Mouse (Mus musculus): ENCODE results near the gene Ephx3. TPM values are rescaled to one million over a fixed set of nuclear protein-coding genes. Genes with fewer than 3 reads are reported as not detected.

The Ephx3 gene
- polyA plus RNA-seq, 1 experiment from 2014 or later, result not detected

- WGBS, result 89% methylated on average over 8 of the region's 8 CpGs
- no peak overlapping the region for H3K9ac ChIP-seq
- H3K4me2 ChIP-seq, result no peak overlapping the region
- peaks cover 84% of the 10 kb centered on the region for H3K36me3 ChIP-seq
- H3K27ac ChIP-seq (replicated peaks), result no peak overlapping the region
- H3K27me3 ChIP-seq (replicated peaks), result no peaks in the 10 kb centered on the region
- peaks cover 4% of the 10 kb centered on the region for H3K4me1 ChIP-seq
- no peak overlapping the region for H3K4me3 ChIP-seq
- no peak for ATAC-seq (ENCODE audit: extremely low read depth, insufficient number of reproducible peaks, low FRiP score, low TSS enrichment)
- H3K9me3 ChIP-seq, result no peaks in the 10 kb centered on the region
These were observed 42.6 kb downstream of the Ephx3 start for GRCm38 (mm10) chr17:32146718-32147117.

GRCm38 (mm10) chr17:32142907-32143854 lies 46.2 kb downstream of the Ephx3 start:
- Histone ChIP-seq H3K9ac (peak overlapping the region; percentile 75), H3K36me3 (peaks cover 86% of the 10 kb centered on the region)
- no peak for ATAC-seq (ENCODE audit: extremely low read depth, insufficient number of reproducible peaks, low FRiP score, low TSS enrichment)

GRCm38 (mm10) chr17:32142234-32142633 lies 47.1 kb downstream of the Ephx3 start:
- no peaks in the 10 kb centered on the region for H3K9me3 ChIP-seq
- H3K4me2 ChIP-seq, result no peak overlapping the region
- no peak for ATAC-seq (ENCODE audit: extremely low read depth, insufficient number of reproducible peaks, low FRiP score, low TSS enrichment)
- peaks cover 4% of the 10 kb centered on the region for H3K4me1 ChIP-seq
- H3K36me3 ChIP-seq, result peaks cover 86% of the 10 kb centered on the region
- no peak overlapping the region for H3K4me3 ChIP-seq
- H3K27ac ChIP-seq (replicated peaks), result no peak overlapping the region
- H3K9ac ChIP-seq, result no peak overlapping the region
- 82% methylated on average over 1 of the region's 1 CpGs for WGBS
- H3K27me3 ChIP-seq (replicated peaks), result no peaks in the 10 kb centered on the region

More at GRCm38 (mm10) chr17:32142907-32143854, 46.2 kb downstream of the Ephx3 start:
- 24% methylated on average over 38 of the region's 39 CpGs for WGBS
- Histone ChIP-seq H3K9me3 (no peaks in the 10 kb centered on the region), H3K27ac (replicated peaks) (no peak overlapping the region), H3K4me1 (peaks cover 4% of the 10 kb centered on the region), H3K4me3 (peak overlapping the region; percentile 41), H3K4me2 (peak overlapping the region; percentile 73), H3K27me3 (replicated peaks) (no peaks in the 10 kb centered on the region)

Other genes starting within 250 kb of the Ephx3 start
- gene Rrp1b, start 153.4 kb downstream of the Ephx3 start, polyA plus RNA-seq (2015; fragmentation: Nextera tagmentation; extraction: Ambion mirVana), result 34.8 and 42.1 TPM in 2 replicates
- gene Hsf2bp, start 153.2 kb downstream of the Ephx3 start, polyA plus RNA-seq (2015; fragmentation: Nextera tagmentation; extraction: Ambion mirVana), result 0.15 and 0.41 TPM in 2 replicates
- 5.7 and 5.9 TPM in 2 replicates for gene Notch3, start 22.7 kb downstream of the Ephx3 start, polyA plus RNA-seq (2015; fragmentation: Nextera tagmentation; extraction: Ambion mirVana)
- 58.8 and 64.2 TPM in 2 replicates for gene Brd4, start 95.2 kb upstream of the Ephx3 start, polyA plus RNA-seq (2015; fragmentation: Nextera tagmentation; extraction: Ambion mirVana)
- gene Akap8, start 131.7 kb upstream of the Ephx3 start, polyA plus RNA-seq (2015; fragmentation: Nextera tagmentation; extraction: Ambion mirVana), result 65.8 and 67.8 TPM in 2 replicates
- 83.9 and 84.3 TPM in 2 replicates for gene Akap8l, start 161.1 kb upstream of the Ephx3 start, polyA plus RNA-seq (2015; fragmentation: Nextera tagmentation; extraction: Ambion mirVana)
- 10.9 and 12.4 TPM in 2 replicates for gene Wiz, start 199.9 kb upstream of the Ephx3 start, polyA plus RNA-seq (2015; fragmentation: Nextera tagmentation; extraction: Ambion mirVana)
- 0.49 and 1.1 TPM in 2 replicates for gene Rasal3, start 214.0 kb upstream of the Ephx3 start, polyA plus RNA-seq (2015; fragmentation: Nextera tagmentation; extraction: Ambion mirVana)
- gene Pglyrp2, start 234.6 kb upstream of the Ephx3 start, polyA plus RNA-seq (2015; fragmentation: Nextera tagmentation; extraction: Ambion mirVana), result 0.09 and 0.16 TPM in 2 replicates

Data from heart, embryonic 13.5 days (tissue).